Mouse (Mus musculus): ENCODE measurements around the gene Dusp16.

The Dusp16 gene

GRCm38 (mm10) chr6:134792141-134793045 is at the start of gene Dusp16:
TSS of gene Dusp16 (minus strand) at chr6:134792625.
- ChIA-PET POLR2A (interaction anchor here (0.6 to 8.4 kb wide), 25 partner anchors 10 to 1684 kb away, joined by 3 to 150 read pairs (median 5); partner anchors contain the start of genes Cdkn1b (in 2 of the 4) and Gpr19 (in 1 of the 4)), CTCF (interaction anchor here in 2 of 4 experiments (0.6 to 0.7 kb wide), 2 partner anchors 171 to 629 kb away, joined by 3 read pairs; no protein-coding TSS in a partner anchor)

DNA sequence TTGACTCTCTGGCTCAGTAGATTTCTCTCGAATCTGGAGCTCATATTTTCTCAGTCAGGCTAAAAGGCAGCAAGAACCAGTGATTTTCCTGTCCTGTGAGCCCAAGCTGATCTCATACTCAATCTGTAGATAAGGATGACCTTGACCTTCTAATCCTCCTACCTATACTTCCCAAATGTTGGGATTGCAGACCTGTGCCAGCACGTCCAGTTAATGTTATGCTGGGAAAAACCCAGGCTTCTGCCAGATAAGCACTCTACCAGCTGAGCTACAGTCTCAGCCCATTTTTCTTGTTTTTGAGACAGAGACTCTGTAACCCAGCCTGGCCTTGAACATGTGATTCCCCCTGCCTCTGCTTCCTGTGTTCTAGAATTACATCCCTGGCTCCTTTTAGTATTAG is 47.9 kb upstream of the Dusp16 start:
- ChIA-PET POLR2A (interaction anchor here in 2 of 4 experiments (0.6 to 1.9 kb wide), 5 partner anchors 9 to 183 kb away, joined by 3 to 4 read pairs (median 4); partner anchors contain the start of gene Crebl2 (in 2 of the 2)), CTCF (interaction anchor here in 1 of 4 experiments (1.2 kb wide), 1 partner anchor 9 kb away, joined by 5 read pairs; no protein-coding TSS in a partner anchor)

DNA sequence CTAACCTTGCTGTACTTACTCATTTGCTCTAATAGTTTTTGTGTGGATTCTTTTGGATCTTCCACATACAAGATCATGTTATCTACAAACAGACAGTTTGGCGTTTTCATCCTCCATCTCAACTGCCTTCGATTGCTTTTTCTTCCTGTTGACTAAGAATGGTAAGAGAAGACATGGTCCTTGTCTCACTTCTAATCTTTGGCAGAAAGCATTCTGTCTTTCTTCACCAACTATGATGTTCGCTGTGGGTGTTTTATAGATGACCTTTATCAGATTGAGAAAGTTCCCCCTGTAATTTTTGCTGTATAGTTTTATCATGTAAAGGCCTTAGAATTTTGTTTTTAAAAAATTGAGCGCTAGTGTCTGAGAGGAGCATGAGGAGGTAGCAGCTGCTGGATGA is 45.7 kb upstream of the Dusp16 start:
- CTCF ChIA-PET: no interaction called here
- POLR2A ChIA-PET: no interaction called here

GRCm38 (mm10) chr6:134834585-134835251 is 42.3 kb upstream of the Dusp16 start:
- CTCF ChIA-PET: interaction anchor here in 1 of 4 experiments (0.7 kb wide), 1 partner anchor 194 kb away, joined by 4 read pairs; no protein-coding TSS in a partner anchor
- POLR2A ChIA-PET: interaction anchor here in 1 of 4 experiments (0.6 kb wide), 1 partner anchor 78 kb away, joined by 3 read pairs; no protein-coding TSS in a partner anchor

DNA sequence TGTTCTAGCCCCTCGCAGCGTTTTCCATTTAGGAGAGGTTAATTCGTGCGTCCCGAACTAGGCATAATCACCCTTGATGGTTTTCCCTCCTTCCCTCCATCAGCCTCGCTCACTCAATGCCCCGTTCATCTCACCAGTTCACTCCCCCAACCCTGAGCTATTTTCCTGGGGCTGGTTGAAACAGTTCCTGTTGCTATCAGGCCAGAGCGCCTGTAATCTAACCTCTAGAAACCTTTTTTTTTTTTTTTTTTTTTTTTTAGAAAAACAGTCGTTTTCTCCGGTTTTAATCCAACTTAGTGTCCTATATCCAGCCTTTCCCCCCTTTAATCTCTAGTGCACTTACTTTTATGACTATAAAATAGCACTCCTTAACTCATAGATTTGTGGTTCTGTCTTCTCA is 38.4 kb upstream of the Dusp16 start:
- CTCF ChIA-PET: interaction anchor here in 1 of 4 experiments (0.6 to 1.3 kb wide), 2 partner anchors 36 to 210 kb away, joined by 3 to 6 read pairs; no protein-coding TSS in a partner anchor
- POLR2A ChIA-PET: interaction anchor here in 3 of 4 experiments (0.6 to 3.1 kb wide), 36 partner anchors 9 to 1361 kb away, joined by 3 to 15 read pairs (median 4); partner anchors contain the start of genes Gpr19 (in 2 of the 3) and Cdkn1b (in 1 of the 3)

- POLR2A ChIA-PET: interaction anchor here in 3 of 4 experiments (0.6 to 3.1 kb wide), 39 partner anchors 9 to 1360 kb away, joined by 3 to 15 read pairs (median 4); partner anchors contain the start of genes Gpr19 (in 2 of the 3) and Cdkn1b (in 1 of the 3)
- CTCF ChIA-PET: interaction anchor here in 2 of 4 experiments (0.5 to 1.3 kb wide), 3 partner anchors 36 to 210 kb away, joined by 3 to 6 read pairs (median 5); no protein-coding TSS in a partner anchor
Observed at GRCm38 (mm10) chr6:134829786-134830700, 37.6 kb upstream of the Dusp16 start, which contains the start of gene Crebl2. TSS of gene Crebl2 (plus strand) at chr6:134830154.

GRCm38 (mm10) chr6:134822844-134823243 is 30.4 kb upstream of the Dusp16 start:
- ChIA-PET POLR2A (interaction anchor here in 3 of 4 experiments (0.5 to 1.1 kb wide), 7 partner anchors 16 to 240 kb away, joined by 3 to 5 read pairs (median 3); partner anchors contain the start of gene Dusp16 (in 1 of the 3)), CTCF (interaction anchor here in 3 of 4 experiments (0.7 to 1.4 kb wide), 3 partner anchors 10 to 40 kb away, joined by 3 to 4 read pairs (median 3); no protein-coding TSS in a partner anchor)

DNA sequence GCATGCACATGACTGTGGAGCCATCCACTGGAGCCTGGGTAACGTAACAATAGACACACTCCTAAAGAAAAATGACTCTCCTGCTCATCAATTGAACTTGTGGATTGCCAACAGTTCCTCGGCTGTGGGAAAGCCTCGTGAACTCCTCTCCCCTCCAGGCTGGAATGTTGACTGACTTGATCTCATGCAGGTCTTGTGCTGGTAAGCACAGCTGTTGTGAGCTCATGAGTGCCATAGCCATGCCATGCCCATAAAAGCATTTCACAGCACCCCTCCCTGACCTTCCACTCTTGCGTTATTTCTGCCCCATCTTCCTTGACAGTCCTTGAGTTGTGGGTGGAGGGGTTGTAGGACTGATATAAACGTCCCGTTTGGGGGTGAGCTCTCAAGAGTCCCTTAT is 28.0 kb upstream of the Dusp16 start:
- CTCF ChIA-PET: interaction anchor here in 2 of 4 experiments (0.7 to 1.0 kb wide), 2 partner anchors 9 to 26 kb away, joined by 3 read pairs; no protein-coding TSS in a partner anchor
- POLR2A ChIA-PET: interaction anchor here in 2 of 4 experiments (0.8 to 6.3 kb wide), 4 partner anchors 14 to 108 kb away, joined by 3 to 59 read pairs (median 8); no protein-coding TSS in a partner anchor

DNA sequence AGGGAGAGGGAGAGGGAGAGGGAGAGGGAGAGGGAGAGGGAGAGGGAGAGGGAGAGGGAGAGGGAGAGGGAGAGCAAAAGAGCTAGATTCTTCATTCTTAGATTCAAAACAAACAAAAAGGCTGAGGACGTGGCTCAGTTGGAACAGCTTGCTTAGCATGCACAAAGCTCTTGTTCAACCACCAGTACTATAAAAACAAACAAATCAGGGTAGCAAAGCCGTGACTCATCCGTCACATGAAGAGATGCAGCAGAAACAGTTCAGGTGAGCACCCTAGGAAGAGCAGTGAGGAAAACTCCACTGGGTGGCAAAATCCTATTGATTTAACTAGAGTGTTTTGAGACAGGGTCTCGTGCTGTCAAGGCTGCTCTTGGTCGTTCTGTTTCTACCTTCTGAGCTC is 27.3 kb upstream of the Dusp16 start:
- ChIA-PET CTCF (interaction anchor here in 1 of 4 experiments (0.7 kb wide), 1 partner anchor 9 kb away, joined by 3 read pairs; no protein-coding TSS in a partner anchor), POLR2A (interaction anchor here in 3 of 4 experiments (0.6 to 6.3 kb wide), 6 partner anchors 13 to 109 kb away, joined by 3 to 59 read pairs (median 4); no protein-coding TSS in a partner anchor)

- CTCF ChIA-PET: interaction anchor here in 3 of 4 experiments (0.5 to 1.3 kb wide), 3 partner anchors 23 to 118 kb away, joined by 3 to 4 read pairs (median 4); no protein-coding TSS in a partner anchor
- POLR2A ChIA-PET: interaction anchor here in 3 of 4 experiments (0.7 to 6.3 kb wide), 15 partner anchors 8 to 173 kb away, joined by 3 to 59 read pairs (median 3); partner anchors contain the start of gene Crebl2 (in 2 of the 3)
Observed at GRCm38 (mm10) chr6:134817051-134817928, 24.9 kb upstream of the Dusp16 start.

- CTCF ChIA-PET: interaction anchor here in 2 of 4 experiments (0.6 to 1.4 kb wide), 7 partner anchors 10 to 70 kb away, joined by 3 to 8 read pairs (median 4); no protein-coding TSS in a partner anchor
- POLR2A ChIA-PET: interaction anchor here in 3 of 4 experiments (0.5 to 2.0 kb wide), 13 partner anchors 8 to 358 kb away, joined by 3 to 13 read pairs (median 4); no protein-coding TSS in a partner anchor
Observed at GRCm38 (mm10) chr6:134813066-134813465, 20.6 kb upstream of the Dusp16 start.

- CTCF ChIA-PET: interaction anchor here (0.5 to 1.3 kb wide), 6 partner anchors 13 to 878 kb away, joined by 3 to 9 read pairs (median 4); no protein-coding TSS in a partner anchor
- POLR2A ChIA-PET: interaction anchor here in 3 of 4 experiments (0.5 to 10.4 kb wide), 31 partner anchors 8 to 1656 kb away, joined by 3 to 158 read pairs (median 4); partner anchors contain the start of genes Cdkn1b (in 2 of the 3), Crebl2 (in 2 of the 3) and Dusp16 (in 2 of the 3)
Observed at GRCm38 (mm10) chr6:134807794-134808193, 15.4 kb upstream of the Dusp16 start.

GRCm38 (mm10) chr6:134807091-134807490 is 14.7 kb upstream of the Dusp16 start:
- ChIA-PET POLR2A (interaction anchor here in 3 of 4 experiments (0.5 to 10.4 kb wide), 33 partner anchors 9 to 825 kb away, joined by 3 to 158 read pairs (median 4); partner anchors contain the start of genes Cdkn1b (in 2 of the 3), Crebl2 (in 2 of the 3) and Dusp16 (in 2 of the 3)), CTCF (interaction anchor here (0.6 to 1.3 kb wide), 6 partner anchors 13 to 877 kb away, joined by 3 to 9 read pairs (median 4); no protein-coding TSS in a partner anchor)

DNA sequence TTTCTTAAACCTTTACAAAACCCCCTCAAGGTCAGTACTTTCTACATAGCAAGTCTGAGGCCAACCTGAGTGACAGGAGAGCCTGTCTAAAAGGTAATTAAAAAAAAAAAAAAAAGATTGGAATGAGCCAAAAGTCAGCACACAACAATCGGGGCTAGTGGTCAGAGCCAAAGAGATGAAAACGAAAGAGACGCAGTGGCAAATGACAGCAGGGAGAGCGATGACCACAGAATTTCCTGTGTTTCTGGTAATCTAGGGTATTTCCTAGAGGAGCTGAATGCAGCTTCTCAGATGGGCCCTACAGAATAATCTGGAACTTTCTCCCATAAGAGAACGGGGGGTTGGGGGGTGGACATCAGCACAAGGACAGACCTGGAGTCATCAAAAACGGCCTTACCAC is 13.7 kb upstream of the Dusp16 start:
- CTCF ChIA-PET: interaction anchor here in 1 of 4 experiments (0.6 to 2.1 kb wide), 2 partner anchors 12 to 19 kb away, joined by 3 to 12 read pairs; no protein-coding TSS in a partner anchor
- POLR2A ChIA-PET: interaction anchor here (0.6 to 10.4 kb wide), 27 partner anchors 8 to 1712 kb away, joined by 3 to 158 read pairs (median 4); partner anchors contain the start of genes Dusp16 (in 2 of the 4), Apold1 (in 1 of the 4) and Cdkn1b (in 1 of the 4)
